Mouse (Mus musculus) thymus, postnatal 36 days (tissue): Measurements from ENCODE around the gene Asxl1.

ENCODE experiments used
- DNase-seq, 2 experiments: peaks; one replicate each; pipeline ENCODE4 v3.0.0; 2022; ENCODE audit warnings: mixed read lengths in 2 of 2

The Asxl1 gene

GRCm38 (mm10) chr2:153445137-153446016, 99.7 kb downstream of the Asxl1 start:
- DNase-seq = peak; percentile 22 to 35

- peak; percentile 19 to 25 for DNase-seq
Observed at GRCm38 (mm10) chr2:153446017-153446408, 100.4 kb downstream of the Asxl1 start.

- no peak for DNase-seq
Observed at GRCm38 (mm10) chr2:153446476-153446875, 100.8 kb downstream of the Asxl1 start.

GRCm38 (mm10) chr2:153447719-153448118, 102.1 kb downstream of the Asxl1 start:
- no peak for DNase-seq

GRCm38 (mm10) chr2:153448519-153448918, 102.9 kb downstream of the Asxl1 start:
- DNase-seq = no peak
